Mouse (Mus musculus) kidney, adult 11 months (tissue): ENCODE data around the gene Fignl1.
A peak's percentile ranks its signal among the peaks of the same experiment; 100 is the strongest.

ENCODE experiments used
- DNase-seq: peaks from one replicate; pipeline ENCODE4 v3.0.0; 2022

Fignl1 gene

DNA sequence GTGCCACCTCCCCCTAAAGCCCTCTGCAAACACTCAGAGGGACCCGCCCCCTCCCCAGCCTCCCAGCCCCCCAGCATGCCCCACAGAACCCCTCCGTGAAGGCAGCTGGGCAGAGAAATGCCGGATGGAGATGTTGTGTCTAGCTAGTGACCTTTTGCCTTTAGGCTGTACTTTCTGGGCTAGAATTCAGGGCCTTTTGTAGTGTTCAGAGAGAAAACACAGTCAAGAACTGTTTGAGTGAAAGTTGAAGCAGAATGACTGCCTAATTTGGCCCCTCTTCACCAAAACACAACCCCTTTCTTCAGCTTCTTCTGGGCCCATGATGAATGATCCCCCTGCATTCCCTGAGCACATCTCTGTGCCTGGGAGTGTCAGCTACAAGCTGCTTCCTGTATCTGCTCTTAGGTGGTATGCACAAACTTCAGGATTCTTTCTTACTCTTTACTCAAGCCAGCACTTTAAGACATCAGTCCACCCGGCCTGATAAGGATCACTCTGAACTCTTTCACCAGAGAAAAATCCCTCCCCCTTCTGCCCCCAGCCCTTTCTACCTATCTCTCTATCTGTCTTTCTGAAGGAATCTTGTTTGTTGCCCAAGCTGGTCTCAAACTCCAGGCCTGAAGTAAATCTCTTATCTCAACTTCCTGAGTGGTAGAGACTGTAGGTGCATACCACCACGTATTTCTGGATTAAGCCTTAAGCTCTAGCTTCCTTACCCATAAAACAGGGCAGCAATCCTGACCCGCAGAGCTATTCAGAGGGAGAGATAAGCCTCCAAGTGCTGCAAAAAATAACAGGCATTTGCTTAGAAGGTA is 23.4 kb upstream of the Fignl1 start:
- DNase-seq = no peak

DNA sequence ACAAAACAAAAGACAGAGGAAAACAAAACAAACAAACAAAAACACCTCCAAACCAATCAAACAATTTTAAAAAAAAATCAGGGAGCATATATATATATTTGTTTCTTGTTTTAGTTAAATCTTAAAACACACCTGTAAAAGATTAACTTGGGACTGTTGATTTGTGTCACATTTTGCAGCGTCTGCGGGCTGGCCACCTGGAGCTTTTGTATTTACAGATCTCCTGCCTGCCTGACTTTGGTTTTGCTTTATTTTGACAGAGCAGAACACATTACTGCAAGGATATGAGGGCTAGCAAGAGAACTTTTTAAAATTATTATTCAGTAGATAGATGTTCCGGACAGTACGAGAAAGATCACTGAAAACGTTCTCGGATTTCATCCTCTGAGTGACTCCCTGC is 22.8 kb upstream of the Fignl1 start:
- no peak for DNase-seq

DNA sequence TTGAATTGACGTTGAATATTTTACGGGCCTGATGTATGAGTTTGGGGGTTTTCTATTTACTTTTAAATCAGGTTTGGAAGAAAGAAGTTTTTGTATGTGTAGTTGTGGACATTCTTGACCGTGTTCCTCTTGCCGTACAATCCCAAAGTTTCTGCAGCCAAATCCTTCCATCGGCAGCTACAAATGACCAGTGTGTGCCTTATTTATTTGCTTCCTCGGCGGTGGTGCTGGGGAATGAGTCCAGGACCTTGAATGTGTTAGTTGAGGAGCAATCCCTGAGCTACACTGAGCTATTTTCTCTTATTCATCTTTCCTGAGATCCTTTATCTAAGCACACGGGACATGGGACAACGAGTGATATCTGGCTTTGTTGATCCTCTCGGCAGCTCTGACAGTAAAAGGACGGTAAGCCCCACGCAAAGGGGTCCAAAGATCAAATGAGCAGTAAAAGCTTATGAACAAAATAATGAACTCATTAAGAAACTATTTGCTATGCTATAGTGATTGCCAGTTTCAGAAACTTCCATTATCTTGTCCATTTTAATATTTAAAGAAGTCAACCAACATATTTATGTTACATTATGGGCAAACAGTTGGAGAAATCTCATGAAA is 22.2 kb upstream of the Fignl1 start:
- no peak for DNase-seq

DNA sequence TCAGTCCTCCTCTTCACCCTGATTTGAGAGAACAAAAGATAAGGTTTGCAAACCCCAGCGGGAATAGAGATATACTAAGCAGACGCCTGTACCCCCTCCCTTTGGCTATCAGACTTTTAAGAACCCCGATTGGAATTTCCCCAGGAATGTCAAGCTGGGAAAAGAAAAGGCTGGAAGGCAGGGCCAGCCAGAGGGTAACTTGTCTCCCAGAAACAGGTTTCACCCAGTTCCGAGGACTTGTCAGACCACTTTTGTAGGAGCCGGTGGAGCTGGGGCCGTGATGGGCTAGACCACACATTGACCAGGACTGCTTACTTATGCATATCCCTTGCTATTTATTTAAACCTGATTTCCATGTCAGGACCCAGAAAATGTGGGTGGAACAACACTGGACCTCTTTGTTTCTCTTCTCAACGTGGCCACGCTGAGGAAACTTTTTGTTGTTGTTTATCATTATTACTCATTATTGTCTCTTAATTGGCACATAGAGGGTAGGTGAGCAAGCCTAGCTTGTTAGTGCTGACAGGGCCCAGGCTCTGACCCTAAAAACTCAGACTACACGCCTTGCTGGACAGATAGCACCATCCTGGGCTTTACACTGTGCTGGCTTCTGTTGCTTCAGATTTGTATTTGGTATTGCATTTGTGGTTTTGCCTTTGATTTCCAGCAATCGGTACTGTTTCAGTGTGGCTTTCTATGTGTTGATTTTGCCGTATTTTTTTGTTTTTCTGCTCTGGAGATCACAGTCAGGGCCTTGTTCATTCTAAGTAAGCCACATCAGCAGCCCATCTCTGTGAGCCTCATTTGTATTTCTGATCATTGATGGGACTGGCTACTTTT is 20.6 kb upstream of the Fignl1 start:
- DNase-seq = peak; percentile 30

DNA sequence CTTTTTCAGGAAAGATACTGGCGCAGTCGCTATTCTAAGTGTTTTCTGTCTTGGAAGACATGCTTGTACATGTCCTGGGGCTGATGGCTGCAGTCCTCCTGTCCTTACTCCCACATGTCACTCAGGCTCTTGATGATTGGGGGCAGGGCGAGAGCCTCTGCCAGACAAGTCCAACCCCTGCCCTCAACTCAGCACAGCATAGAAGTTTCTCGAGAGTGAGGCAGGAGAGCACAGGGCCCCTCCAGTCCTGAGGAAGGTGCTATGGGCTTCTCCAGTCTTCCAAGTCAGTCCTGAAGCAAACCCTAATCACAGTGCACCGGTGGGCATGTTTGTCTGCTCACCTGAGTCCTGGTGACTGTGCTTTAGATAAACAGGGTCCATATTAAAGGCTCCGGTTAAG is 20.0 kb upstream of the Fignl1 start:
- DNase-seq = no peak

DNA sequence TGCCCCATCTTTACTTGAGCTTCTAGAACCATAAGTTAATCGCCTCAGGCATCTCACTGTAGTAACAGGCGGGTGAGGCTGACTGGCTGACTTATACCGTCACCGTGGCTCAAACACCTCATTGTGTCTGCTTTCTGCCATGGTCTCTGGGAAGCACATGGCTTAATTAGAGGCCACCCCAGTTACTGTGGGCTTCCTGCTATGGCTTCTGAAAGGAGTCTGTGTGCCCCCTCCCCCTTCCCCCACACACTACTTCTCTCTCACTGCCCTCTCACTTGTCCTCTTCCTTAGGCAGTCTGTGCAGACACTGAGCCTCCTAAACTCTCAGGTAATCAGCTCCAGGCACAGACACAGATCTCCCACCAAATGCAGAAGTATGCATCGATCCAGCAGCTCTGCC is 19.5 kb upstream of the Fignl1 start:
- no peak for DNase-seq

DNA sequence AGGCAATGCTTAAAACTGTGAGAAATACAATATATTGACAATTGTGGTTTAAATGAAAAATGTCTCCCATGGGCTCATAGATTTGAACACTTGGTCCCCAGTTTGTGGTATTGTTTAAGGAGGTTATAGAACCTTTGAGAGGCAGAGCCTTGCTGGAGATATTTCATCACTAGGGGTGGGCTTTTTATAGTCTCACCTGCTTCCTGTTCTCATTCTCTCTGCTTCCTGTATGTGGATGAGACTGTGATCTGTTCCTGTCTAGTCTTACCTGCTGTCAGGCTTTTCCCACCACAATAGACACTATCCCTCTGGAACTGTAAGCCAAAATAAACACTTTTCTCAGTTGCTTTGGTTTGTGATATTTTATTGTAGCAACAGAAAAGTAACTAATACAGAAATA is 17.7 kb upstream of the Fignl1 start:
- no peak for DNase-seq

DNA sequence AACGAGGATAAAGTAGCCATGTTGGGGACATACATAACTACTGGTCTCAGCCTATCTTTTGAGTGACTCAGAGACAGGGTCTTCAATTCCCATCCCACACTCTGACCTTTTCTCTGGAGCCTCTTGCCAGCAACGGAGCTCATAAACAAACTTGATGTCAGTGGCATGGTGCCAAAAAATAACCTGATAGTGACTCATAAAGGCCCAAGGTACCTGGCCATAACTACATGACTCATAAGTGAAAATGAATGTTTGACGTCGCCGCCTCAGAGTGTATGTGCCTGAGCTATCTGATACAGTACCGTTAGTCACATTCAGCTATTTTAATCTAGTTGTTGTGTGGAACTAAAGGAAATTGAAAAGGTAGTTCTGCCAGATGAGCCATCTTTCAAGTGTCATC is 16.9 kb upstream of the Fignl1 start:
- no peak for DNase-seq

DNA sequence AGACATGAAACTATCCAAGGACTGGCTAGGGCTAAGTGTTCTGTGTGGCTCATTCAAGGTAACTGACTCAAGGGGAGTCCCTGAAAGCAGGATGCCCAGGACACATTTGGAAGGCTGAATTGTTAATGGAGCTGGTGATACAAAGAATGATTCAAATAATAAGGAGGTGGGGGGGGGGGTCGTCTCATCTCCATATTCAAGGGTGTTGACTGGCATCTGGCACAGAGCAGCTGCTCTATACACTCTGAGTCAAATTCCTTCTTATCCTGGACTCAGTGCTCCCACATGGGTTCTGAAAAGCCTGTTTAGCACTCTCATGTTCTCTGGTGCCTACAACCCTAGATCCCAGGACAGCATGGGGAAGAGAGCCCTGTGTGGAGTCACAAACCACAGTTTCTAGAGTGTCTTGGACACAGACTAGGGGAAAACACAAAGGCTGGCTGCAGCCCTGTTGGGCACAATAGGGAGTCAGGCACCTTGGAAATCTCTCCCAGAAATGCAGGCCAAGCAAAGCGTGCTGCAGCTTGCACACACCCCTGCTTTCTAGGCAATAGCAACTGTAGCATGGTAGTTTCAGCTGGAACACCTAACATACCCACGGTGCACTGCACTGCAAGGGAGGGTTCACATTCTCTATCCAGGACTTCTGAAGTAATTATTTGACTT is 16.3 kb upstream of the Fignl1 start:
- no peak for DNase-seq

DNA sequence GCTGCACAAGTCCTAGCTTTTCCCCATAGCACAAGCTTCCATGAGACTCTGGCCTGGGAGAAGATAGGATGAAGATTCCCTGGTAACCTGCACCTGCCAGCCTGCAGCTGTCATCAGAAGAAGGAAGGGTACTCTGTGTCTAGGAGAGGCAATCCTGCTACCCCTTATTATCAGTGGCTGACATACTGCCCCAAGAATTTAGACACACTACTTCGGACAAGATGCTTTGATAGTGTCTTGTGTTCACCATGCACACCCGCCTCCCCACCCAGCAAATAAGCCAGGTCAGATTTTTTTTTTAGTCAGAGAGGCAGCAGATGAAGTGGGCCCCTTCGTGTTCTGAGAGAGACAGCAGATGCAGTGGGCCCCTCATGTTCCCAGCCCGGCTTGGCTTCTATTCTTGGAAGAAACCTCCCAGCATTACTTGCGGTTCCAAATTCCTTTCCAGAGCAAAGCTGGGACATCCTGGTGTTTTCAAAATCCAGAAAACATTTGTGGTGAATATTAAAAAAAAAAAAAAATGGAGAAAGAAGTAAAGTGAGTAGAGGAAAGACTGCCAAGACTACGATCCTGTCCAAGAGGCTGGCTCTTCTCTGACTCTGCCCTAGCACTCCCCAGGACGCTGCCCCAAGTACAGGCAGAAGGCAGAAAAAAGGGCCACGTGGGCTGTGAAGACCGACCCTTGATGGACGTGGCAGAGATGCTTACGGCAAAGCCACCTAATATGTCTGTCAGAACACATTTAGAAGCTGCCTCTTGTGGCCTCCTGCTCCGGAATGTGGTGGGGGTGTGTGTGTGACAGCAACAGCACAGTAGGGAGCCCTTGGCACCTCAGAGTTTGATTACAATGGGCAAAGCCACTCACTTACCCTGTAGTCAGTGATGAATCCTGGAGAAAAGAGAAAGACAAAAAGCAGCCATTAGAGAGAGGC is 15.5 kb upstream of the Fignl1 start:
- no peak for DNase-seq

DNA sequence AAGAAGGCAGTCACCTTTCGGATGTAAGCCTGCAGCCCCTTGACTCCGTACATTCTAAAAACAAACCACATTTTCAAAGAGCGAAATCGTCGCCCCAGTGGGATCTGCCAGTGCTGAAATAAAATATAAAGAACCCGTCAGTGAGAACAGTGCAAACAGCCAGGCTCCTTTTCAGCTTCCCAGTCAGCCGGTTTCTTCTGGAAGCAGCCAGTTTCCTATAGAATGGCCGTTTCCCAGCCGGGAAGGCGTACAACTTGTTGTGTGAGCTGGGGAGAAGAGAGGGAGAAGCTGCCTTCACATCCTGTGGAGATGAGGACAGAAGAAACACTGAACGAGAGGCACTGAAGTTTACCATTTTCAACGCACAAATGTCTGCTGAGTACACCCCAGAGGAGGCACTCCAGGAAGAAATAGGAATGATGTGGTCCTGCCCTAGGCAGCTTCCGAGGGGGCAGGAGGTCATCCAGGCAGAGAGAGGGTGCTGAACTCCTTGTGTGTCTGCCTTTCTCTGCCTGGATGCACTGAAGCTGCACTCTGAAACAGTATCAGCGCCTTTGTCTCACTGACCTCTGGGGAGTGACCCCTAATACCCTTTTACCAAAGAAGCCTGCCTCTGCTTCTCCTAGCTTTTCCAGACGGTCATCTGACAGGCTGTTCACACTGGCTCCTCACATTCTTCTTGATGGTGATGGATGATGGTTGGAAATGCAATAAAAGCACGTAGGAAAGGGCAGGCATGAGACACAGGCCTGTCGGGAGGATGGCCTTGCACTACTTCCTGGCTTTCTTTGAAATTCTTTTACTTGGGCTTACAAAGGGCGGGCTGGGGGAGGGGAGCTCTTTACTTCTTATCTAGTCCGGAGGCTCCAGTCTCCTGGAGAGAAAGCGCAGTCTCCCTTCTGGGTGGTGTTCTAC is 13.7 kb upstream of the Fignl1 start:
- no peak for DNase-seq

DNA sequence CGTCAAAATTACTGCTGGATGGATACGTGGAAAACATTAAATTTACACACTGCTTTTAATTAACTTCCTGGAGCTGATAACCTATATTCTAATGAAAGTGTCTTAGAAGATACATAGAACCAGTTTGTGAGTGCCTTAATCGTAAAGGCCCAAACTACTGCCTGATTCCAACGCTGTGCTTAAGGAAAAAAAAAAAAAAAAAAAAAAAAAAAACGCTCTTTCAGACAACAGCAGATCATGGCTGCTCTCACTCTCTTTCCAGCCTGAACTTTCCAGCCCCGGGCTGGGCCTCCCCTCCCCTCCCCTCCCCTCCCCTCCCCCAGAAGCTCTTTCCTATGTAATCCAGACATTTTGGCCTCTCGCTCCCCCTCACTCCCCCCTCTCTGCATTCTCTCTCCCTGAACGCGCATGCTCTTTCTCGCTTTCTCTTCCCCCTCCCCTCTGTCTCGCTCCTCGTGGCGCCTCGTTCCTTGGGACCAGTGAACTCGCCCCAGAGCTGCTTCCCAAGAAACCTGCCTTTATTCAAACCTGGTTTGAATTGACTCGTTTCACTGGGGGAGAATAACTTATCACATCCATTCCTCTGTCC is 12.7 kb upstream of the Fignl1 start:
- DNase-seq = no peak

DNA sequence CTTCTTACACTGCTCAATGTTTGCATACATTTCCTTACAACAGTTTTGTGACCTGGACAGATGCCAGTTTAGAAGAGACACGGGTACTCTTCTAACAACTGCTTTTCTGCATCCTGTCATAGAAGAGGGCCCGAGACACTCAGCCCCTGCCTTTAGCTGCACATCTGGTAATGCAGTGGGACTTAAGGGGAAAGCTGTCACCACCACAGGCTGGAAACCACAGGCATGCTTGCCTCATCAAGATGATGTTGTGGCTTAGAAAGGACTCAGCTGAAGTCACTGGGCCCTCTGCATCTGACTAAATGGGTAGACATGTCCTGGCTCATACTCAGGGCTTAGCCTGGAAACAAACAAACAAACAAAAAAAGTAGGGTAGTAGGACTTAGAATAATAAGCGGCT is 12.0 kb upstream of the Fignl1 start:
- no peak for DNase-seq

DNA sequence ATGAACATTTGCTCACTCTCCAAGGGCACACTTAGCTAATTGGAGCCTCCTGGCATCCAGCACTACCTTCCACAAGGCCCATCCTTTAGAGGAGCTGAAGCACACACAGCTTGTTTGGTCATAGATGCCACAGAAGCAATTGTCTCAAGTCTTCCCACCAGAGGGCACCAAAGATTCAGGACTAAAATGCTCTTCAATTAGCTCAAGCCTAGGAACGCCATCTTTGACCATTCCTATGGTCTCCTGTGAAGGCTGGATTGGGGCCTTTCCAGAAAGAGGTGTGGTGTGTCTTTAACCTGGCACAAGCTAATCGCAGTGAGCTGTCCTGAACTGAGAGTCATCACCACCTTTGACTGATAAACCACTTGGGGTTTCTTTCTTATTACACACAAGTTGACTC is 11.5 kb upstream of the Fignl1 start:
- peak; percentile 68 for DNase-seq

DNA sequence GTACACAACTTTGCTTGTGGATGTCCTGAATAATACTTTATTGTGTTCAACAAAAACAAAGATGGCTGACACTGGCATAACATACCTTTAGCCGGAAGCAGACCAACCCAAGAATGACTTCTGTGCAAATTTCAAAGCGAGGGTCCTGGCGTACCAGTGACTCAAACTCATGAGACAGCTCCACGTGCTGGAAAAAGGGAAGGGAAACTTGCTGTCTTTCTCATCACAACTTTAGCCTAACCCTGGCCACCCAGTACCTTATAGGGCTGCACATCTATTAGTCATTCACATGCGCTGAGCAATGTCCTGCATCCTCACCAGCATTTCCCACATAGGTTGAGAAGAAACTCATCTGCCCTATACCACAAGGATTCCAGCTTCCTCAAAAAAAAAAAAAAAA is 10.4 kb upstream of the Fignl1 start:
- DNase-seq = no peak

DNA sequence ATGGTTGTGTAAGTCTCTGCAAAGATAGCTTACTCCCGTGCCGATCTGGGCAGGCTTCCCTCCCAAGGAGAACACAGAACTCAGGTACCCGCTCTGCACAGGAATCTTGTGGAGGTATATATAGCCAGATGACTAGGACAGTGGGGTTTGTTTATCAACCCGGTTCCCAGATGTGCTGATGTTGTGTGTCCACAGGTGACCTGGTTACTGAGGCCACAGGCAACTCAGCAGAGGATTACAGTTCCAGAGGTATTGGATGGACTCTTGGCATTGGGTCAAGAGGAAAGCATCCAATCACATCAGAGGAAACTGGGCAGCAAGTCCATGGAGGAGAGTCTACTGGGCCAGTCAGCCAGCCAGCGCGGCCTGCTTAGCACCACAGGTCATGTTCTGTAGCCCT is 10.0 kb upstream of the Fignl1 start:
- no peak for DNase-seq

DNA sequence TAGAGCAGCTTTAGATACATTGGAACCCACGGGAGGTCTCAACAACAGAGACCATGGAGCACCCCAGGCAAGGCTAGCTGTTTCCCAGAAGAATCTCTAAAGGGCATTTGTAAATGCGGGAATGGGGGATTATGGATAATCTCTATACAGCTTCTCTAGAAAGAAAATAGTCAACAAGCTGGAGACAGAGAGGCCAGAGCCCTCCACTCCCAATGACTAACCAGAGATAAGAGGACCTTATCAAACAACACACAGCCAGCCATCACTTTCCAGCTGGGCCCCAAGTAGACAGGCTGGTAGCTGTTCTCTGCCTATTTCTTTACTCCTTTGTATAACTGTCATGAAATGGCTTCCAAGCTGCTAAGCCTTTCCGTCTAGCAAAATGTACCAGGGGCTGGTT is 7.0 kb upstream of the Fignl1 start:
- no peak for DNase-seq

DNA sequence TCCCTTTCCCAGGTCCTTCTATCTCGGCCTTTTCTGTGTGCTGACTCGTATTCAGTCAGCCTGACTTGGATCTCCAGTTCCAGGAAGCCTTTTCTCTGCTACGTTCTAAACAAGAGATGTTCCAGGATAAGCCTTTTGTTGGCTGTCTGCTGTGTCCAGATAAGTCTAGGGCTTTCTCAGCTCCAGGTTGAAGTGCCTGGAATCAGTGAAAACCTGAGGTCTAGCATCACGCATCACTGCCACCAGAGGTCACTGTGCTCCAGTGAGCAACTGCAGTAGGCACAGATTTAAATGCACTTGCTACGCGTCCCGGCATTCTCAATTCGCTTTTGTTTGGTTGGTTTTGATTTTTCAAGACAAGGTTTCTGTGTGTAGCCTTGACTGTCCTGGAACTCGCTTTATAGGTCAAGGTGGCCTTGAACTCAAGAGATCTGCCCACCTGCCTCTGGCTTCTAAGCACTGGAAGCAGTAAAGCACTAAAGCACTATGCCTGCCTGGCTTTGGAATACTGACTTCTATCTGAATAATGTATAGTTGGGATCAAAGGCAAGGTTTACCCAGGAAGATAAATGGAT is 3.2 kb upstream of the Fignl1 start:
- DNase-seq = peak; percentile 62

DNA sequence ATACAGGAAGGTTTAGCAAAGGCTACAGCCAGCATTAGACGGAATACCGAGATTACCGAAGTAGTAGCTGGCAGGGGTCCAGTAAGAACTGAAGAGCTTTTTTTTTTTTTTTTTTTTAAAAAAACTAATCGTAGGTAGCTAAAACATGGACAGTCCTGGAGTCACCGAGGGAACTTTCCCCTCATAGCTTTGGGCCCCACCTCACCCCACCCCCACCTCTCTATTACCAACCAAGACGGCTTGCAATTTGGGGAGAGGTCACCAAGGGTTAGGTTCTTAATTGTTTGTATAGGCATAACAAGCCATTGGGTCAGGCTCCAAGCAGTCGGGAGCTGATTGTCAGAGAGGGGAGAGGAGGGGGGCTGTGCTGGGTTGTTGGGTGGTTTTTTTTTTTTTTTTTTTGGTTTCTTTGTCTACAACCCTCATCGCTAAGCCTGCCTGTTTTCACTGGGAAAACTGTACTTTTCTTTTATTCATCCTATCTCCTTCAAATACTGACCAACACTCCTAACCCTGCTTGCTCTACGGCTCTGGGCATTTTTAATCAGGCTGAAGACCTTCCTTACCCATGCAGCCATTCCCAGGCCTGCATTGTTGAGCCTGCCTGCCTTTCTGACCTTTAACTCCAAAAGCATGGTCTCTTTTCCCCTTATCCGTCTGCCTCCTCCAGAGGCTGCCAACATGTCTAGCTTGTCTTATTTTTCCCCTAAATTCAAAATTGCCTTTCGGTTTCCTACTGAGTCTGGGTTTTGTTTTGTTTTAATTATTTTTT is 828 bp upstream of the Fignl1 start:
- DNase-seq = no peak
